Mouse (Mus musculus): Measurements from ENCODE around the gene Unc5cl. TPM values are rescaled to one million over a fixed set of nuclear protein-coding genes. Genes with fewer than 3 reads are reported as not detected.

Unc5cl gene
- polyA plus RNA-seq, 1 experiment: 68.1 TPM

- Histone ChIP-seq H3K27ac (ENCODE audit: control insufficient read depth, insufficient read depth, low read length) (no peak overlapping the region), H3K27me3 (ENCODE audit: control insufficient read depth, insufficient read depth, low read length) (no peaks in the 10 kb centered on the region), H3K4me1 (replicated peaks; ENCODE audit: control insufficient read depth, insufficient read depth, low read length) (no peaks in the 10 kb centered on the region), H3K36me3 (ENCODE audit: control insufficient read depth, insufficient read depth, low read length) (no peaks in the 10 kb centered on the region), H3K4me3 (ENCODE audit: control insufficient read depth, insufficient read depth, low read length) (no peak overlapping the region)
- TF ChIP-seq CTCF (IDR thresholded peaks at IDR 0.05; ENCODE audit: borderline replicate concordance, control insufficient read depth, extremely low read depth, insufficient read depth, low read length, poor library complexity) (no peak), POLR2A (IDR thresholded peaks at IDR 0.05; ENCODE audit: control insufficient read depth, extremely low read depth, insufficient read depth, low read length, poor library complexity) (no peak)
- no peak for DNase-seq
- 96% methylated on average over 6 of the region's 6 CpGs for WGBS
These were observed 93.0 kb downstream of the Unc5cl start for GRCm38 (mm10) chr17:48547668-48548067.

- H3K36me3 ChIP-seq (ENCODE audit: control insufficient read depth, insufficient read depth, low read length): no peaks in the 10 kb centered on the region
- no peaks in the 10 kb centered on the region for H3K4me1 ChIP-seq (replicated peaks; ENCODE audit: control insufficient read depth, insufficient read depth, low read length)
- WGBS: 89% methylated on average over 4 of the region's 4 CpGs
- no peak for DNase-seq
- TF ChIP-seq CTCF (IDR thresholded peaks at IDR 0.05; ENCODE audit: borderline replicate concordance, control insufficient read depth, extremely low read depth, insufficient read depth, low read length, poor library complexity): no peak
- TF ChIP-seq POLR2A (IDR thresholded peaks at IDR 0.05; ENCODE audit: control insufficient read depth, extremely low read depth, insufficient read depth, low read length, poor library complexity): no peak
- no peak overlapping the region for H3K4me3 ChIP-seq (ENCODE audit: control insufficient read depth, insufficient read depth, low read length)
- no peaks in the 10 kb centered on the region for H3K27me3 ChIP-seq (ENCODE audit: control insufficient read depth, insufficient read depth, low read length)
- H3K27ac ChIP-seq (ENCODE audit: control insufficient read depth, insufficient read depth, low read length): no peak overlapping the region
These were observed 97.3 kb downstream of the Unc5cl start for GRCm38 (mm10) chr17:48551788-48552531.

- H3K4me3 ChIP-seq (ENCODE audit: control insufficient read depth, insufficient read depth, low read length): no peak overlapping the region
- H3K4me1 ChIP-seq (replicated peaks; ENCODE audit: control insufficient read depth, insufficient read depth, low read length): no peaks in the 10 kb centered on the region
- no peak overlapping the region for H3K27ac ChIP-seq (ENCODE audit: control insufficient read depth, insufficient read depth, low read length)
- TF ChIP-seq CTCF (IDR thresholded peaks at IDR 0.05; ENCODE audit: borderline replicate concordance, control insufficient read depth, extremely low read depth, insufficient read depth, low read length, poor library complexity): no peak
- no peak for TF ChIP-seq POLR2A (IDR thresholded peaks at IDR 0.05; ENCODE audit: control insufficient read depth, extremely low read depth, insufficient read depth, low read length, poor library complexity)
- 96% methylated on average over 3 of the region's 3 CpGs for WGBS
- no peaks in the 10 kb centered on the region for H3K27me3 ChIP-seq (ENCODE audit: control insufficient read depth, insufficient read depth, low read length)
- no peak for DNase-seq
- no peaks in the 10 kb centered on the region for H3K36me3 ChIP-seq (ENCODE audit: control insufficient read depth, insufficient read depth, low read length)
These were observed 97.8 kb downstream of the Unc5cl start for GRCm38 (mm10) chr17:48552532-48552915.

DNA sequence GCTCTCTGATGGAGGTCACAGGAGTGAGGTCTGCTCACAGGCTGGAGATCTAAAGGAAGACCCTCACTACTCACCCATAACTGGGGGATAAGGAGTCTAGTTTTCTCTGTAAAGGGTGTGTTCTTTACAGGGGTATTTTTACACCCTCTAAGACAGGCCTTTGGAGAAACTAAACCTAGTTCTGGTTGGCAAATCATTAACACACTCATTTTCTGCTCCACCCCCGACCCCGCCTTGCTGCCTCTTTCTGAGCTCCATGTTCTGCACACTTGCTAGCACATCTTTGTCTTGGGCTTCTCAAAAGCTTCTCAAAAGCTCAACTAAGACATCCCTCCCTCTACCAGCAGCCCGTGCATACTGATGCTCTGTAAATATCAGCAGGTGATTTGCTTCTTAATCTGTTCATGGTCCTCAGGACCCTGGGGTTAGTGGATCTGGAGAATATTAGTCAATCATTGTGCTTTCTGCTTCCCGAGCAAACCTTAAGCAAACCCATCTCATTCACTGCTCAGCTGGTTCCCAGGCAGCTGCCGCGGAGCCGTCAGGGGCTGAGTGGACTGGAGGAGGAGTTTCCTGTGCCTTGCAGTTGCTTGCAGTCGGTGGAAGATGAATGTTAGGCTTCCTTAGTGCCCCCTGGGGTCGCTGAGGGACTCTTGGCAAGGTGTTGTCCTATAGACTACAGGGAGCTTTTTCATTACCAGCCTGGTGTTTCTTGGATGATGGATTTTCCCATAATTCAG, 101.7 kb downstream of the Unc5cl start:
- whole genome bisulfite sequencing: 65% methylated on average over 9 of the region's 9 CpGs
- DNase-seq: no peak

DNA sequence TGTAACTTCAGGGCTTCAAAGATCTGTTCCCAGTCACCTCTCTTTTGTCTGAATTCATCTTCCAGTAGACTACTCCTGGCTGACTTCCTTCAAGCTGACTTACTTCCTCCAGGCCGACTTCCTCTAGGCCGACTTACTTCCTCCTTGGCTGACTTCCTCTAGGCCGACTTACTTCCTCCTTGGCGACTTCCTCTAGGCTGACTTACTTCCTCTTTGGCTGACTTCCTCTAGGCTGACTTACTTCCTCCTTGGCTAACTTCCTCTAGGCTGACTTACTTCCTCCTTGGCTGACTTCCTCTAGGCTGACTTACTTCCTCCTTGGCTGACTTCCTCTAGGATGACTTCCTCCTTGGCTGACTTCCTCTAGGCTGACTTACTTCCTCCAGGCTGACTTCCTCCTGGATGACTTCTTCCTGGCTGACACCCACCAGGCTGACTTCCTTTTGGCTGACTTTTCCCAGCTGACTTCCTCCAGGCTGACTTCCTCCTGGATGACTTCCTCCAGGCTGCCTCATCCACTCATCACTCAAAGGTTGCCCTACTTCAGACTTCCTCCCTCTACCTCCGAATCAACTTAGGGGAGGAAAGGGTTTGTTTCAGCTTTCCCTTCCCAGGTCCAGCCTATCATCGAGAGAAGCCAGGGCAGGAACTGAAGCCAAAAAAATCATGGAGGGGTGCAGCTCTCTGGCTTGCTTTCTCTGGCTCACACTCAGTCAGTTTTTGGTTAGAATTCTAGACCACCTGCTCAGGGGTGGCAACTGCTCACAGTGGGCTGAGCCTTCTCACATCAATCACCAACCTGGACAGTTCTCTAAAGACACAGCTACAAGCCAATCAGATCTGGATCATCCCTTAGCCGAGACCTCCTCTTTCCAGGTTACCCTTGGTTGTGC, 103.4 kb downstream of the Unc5cl start:
- DNase-seq: no peak
- Histone ChIP-seq H3K36me3 (ENCODE audit: control insufficient read depth, insufficient read depth, low read length) (no peaks in the 10 kb centered on the region), H3K4me3 (ENCODE audit: control insufficient read depth, insufficient read depth, low read length) (no peak overlapping the region), H3K4me1 (replicated peaks; ENCODE audit: control insufficient read depth, insufficient read depth, low read length) (no peaks in the 10 kb centered on the region), H3K27me3 (ENCODE audit: control insufficient read depth, insufficient read depth, low read length) (no peaks in the 10 kb centered on the region), H3K27ac (ENCODE audit: control insufficient read depth, insufficient read depth, low read length) (no peak overlapping the region)
- WGBS: 59% methylated on average over 7 of the region's 7 CpGs
- no peak for TF ChIP-seq CTCF (IDR thresholded peaks at IDR 0.05; ENCODE audit: borderline replicate concordance, control insufficient read depth, extremely low read depth, insufficient read depth, low read length, poor library complexity)
- TF ChIP-seq POLR2A (IDR thresholded peaks at IDR 0.05; ENCODE audit: control insufficient read depth, extremely low read depth, insufficient read depth, low read length, poor library complexity): no peak

More for the DNA sequence above, 101.7 kb downstream of the Unc5cl start:
- Histone ChIP-seq H3K4me1 (replicated peaks; ENCODE audit: control insufficient read depth, insufficient read depth, low read length) (no peaks in the 10 kb centered on the region), H3K27me3 (ENCODE audit: control insufficient read depth, insufficient read depth, low read length) (no peaks in the 10 kb centered on the region), H3K36me3 (ENCODE audit: control insufficient read depth, insufficient read depth, low read length) (no peaks in the 10 kb centered on the region), H3K4me3 (ENCODE audit: control insufficient read depth, insufficient read depth, low read length) (no peak overlapping the region), H3K27ac (ENCODE audit: control insufficient read depth, insufficient read depth, low read length) (no peak overlapping the region)
- TF ChIP-seq POLR2A (IDR thresholded peaks at IDR 0.05; ENCODE audit: control insufficient read depth, extremely low read depth, insufficient read depth, low read length, poor library complexity): no peak
- no peak for TF ChIP-seq CTCF (IDR thresholded peaks at IDR 0.05; ENCODE audit: borderline replicate concordance, control insufficient read depth, extremely low read depth, insufficient read depth, low read length, poor library complexity)

- Histone ChIP-seq H3K36me3 (ENCODE audit: control insufficient read depth, insufficient read depth, low read length) (no peaks in the 10 kb centered on the region), H3K4me3 (ENCODE audit: control insufficient read depth, insufficient read depth, low read length) (no peak overlapping the region), H3K27ac (ENCODE audit: control insufficient read depth, insufficient read depth, low read length) (no peak overlapping the region), H3K4me1 (replicated peaks; ENCODE audit: control insufficient read depth, insufficient read depth, low read length) (no peaks in the 10 kb centered on the region), H3K27me3 (ENCODE audit: control insufficient read depth, insufficient read depth, low read length) (no peaks in the 10 kb centered on the region)
- no peak for DNase-seq
- WGBS: 97% methylated on average over 8 of the region's 8 CpGs
- TF ChIP-seq POLR2A (IDR thresholded peaks at IDR 0.05; ENCODE audit: control insufficient read depth, extremely low read depth, insufficient read depth, low read length, poor library complexity): no peak
- TF ChIP-seq CTCF (IDR thresholded peaks at IDR 0.05; ENCODE audit: borderline replicate concordance, control insufficient read depth, extremely low read depth, insufficient read depth, low read length, poor library complexity): no peak
These were observed 110.2 kb downstream of the Unc5cl start for GRCm38 (mm10) chr17:48564931-48565330.

All from thymus, adult 2 months (tissue).